Mouse (Mus musculus): ENCODE measurements around the gene Gm5039.
"Not testable (repeated sequence)": the region's sequence is repeated elsewhere in the genome, so short reads cannot be mapped to it uniquely, and the experiment has no call there.

Gm5039 gene

GRCm38 (mm10) chr12:88323926-88324325 lies at the start of gene Gm5039:
Gm5039 (minus strand) TSS chr12:88324026.
- DNase-seq = not testable (repeated sequence)

DNA sequence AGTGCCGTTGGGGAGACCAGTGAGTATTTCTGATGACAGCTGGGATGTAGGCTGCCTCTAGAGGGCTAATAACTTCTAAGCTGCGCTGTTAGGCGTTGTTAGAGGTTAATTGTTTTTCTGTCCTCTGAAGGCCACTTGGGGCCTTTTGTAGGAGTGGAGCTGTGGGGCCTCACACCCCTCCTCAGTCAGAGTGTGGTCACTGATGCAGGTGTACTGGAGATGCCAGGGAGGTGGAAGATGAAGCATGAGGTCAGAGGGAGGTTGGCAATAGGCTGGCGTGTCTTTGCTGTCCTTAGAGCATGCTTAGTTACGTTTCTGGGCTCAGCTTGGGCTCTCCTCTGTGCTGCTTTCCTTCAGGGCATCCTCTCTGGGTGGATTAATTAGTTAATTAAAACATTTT lies 48.2 kb upstream of the Gm5039 start:
- DNase-seq = no peak

- DNase-seq = not testable (repeated sequence)
Measured at GRCm38 (mm10) chr12:88370321-88370720, 46.5 kb upstream of the Gm5039 start.

- DNase-seq = not testable (repeated sequence)
Measured at GRCm38 (mm10) chr12:88369690-88370089, 45.9 kb upstream of the Gm5039 start.

- DNase-seq = no peak
Measured at GRCm38 (mm10) chr12:88368618-88369017, 44.8 kb upstream of the Gm5039 start.

DNA sequence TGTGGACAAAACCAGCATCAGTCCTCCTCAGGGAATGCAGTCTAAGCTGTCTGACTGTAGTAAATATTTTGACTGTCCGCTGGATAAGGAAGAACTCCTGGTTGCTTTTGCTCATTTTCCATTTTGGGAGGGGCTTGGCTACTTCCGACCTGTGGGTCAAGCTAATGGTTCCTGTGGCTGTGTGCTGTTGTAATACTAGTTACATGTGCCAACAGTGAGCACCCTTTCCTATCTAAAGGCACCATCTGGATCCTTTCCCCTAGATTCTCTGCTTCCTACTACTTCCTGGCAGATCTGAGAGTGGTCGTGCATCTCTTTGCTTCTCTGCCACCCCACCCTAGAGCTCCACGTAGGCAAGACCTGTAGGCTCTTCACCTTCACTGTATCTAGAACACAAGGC lies 43.8 kb upstream of the Gm5039 start:
- no peak for DNase-seq

DNA sequence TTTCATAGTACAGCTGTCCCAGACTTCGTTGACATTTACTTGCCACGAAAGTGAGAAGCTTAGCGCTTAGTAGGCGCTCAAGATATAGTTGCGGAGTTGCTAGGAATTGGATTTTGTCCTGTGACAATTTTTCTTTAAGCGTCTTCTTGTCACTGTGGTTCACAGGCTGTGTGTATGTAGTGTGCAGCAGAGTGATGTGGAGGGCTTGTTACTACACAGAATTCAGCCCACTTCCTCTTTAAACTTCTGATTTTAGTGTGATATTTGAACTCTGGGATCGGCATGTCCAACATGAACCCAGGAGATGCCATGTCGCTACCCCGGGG lies 37.3 kb upstream of the Gm5039 start:
- DNase-seq = no peak

DNA sequence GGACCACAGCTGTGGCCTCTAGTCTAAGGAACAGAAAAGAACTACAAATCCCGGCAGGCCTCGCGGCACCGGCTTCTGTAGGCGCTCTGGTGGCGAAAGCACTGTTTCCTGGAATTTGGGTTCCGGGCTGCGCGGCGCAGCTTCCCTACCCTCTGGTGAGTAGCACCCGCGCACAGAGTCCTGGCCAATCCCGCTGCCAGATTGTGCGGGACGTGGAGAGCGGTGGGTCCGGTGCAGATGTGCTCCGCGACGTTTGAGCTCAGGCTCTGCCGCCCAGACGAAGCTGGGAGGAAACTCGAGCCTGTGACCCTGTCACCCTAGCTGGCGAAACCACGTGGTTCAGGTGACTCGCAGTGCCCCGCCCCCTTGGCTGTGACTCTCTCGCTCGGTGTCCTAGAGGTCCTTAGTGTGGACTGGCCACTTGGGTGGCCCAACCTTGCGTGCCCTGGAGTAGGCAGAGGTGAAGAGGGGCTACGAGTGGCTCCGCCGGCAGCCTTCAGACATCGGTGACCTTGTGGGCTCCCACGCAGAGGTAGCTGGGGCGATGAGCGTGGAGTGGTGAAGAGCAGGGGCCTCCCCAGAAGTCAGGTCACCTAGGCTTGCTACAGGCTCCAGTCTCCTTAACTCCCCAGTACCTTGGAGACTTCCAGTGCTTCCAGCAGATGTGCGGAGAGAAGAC lies 36.8 kb upstream of the Gm5039 start, which contains the start of gene Adck1:
Gene Adck1 (plus strand): TSS at position 114 of the 679 bp plus-strand sequence.
- peak; percentile 94 to 95 for DNase-seq

DNA sequence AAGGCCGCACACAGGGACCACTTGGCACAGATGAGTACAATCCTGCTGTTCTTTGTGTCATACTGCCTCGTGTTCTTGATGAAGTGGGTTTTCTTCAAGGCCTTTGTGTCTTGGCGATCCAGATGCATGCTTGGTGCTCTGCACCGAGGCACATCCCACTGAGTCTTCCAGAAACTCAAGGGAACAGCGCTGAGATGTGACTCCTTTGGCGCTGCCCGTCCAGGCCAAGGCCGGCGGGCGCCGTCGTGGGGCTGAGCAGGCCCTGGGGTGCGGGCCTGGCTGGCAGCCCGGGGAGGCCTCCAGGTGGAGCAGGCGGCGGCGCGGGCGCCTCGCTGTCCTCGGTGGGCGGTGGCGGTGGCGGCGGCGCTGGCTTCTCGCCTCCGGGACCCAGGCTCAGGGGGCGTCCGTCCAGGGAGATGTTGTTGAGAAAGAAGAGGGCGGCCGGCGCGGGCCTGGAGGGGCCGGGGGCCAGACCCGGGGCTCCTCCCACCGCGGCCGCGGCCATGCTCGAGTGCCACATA lies 30.4 kb upstream of the Gm5039 start:
- peak; percentile 6 to 14 for DNase-seq

GRCm38 (mm10) chr12:88341286-88341685 lies 17.5 kb upstream of the Gm5039 start:
- not testable (repeated sequence) for DNase-seq

DNA sequence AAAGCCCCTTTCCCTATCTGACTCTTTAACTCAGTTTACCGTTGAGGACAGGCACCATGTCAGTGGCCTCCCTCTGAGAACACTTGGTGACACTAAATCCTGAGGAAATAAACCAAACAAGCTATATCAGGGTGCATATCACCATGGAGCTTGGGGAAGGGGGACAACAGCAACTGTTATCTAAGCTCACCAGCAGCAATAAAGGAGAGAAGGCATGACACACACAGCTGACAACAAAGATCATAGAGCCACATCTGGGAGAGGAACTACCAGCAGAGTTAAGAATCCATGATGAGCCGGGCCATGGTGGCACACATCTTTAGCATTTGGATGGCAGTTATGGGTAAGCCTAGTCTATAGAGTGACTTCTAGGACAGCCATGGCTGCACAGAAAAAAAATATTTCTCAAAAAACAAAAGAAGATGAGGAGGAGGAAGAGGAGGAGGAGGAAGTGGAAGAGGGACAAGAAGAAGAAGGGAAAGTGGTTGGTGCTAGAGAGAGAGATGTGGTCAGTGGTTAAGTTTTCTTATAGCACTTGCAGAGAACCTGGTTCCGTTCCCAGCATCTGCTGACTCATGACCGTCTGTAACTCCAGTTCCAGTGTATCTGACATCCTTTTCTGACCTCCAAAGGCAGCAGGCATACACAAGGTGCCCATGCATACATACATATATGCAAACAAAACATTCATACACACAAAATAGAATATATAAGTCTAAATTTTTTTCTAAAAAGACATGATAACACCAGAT lies 13.0 kb upstream of the Gm5039 start:
- DNase-seq = not testable (repeated sequence)

DNA sequence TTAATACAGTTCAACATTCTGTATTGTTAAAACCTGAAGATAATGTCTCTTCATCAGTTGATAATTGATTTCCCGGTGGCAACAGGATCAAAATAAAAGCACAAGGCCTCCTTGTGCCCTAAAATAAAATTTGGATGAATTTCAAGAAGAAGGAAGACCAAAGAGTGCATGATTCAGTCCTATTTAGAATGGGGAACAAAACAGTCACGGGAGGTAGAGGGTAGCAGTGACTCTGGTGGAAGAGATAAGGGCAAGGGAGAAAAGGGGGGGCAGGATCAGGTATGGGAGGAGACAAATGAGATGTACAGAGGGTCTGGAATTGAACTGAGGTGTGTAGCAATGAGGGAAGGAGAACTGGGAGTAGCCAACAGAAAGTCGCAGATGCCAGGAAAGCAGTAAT lies 9.3 kb downstream of the Gm5039 start:
- DNase-seq = no peak

GRCm38 (mm10) chr12:88297171-88297570 lies 26.7 kb downstream of the Gm5039 start:
- DNase-seq = not testable (repeated sequence)

DNA sequence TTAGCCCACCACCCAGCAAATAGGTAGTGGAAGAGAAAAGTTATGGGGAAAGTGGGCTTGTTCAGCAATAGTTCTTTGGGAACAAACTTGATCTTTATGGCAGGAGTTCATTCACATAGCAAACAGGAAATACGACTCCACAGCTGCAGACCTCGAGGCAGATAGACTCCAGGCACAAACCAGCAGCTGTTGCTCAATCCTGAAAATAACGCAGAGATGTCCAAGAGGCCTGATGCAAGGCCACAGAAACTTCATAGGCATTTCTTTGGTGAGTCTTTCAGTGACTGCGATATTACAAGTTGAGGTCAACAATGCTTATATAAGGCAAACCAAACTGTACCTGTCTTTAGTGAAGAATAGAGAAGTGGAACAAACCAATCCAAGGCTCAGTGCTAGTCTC lies 30.7 kb downstream of the Gm5039 start:
- DNase-seq = not testable (repeated sequence)

GRCm38 (mm10) chr12:88285224-88285623 lies 38.6 kb downstream of the Gm5039 start:
- not testable (repeated sequence) for DNase-seq

DNA sequence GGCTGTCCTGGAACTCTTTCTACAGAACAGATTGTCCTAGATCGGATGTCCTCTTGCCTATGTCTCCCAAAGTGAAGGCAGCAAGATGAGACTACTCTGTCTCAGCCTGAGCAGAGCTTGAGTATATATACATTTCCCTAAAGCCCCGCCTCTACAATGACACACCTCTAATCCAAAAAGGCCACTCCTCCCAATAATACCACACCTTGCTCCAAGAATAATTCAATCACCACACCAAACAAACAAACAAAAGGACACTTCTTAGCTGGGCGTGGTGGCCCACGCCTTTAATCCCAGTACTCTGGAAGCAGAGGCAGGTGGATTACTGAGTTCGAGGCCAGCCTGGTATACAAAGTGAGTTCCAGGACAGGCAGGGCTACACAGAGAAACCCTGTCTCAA lies 49.4 kb downstream of the Gm5039 start, which contains the start of gene Gm5662:
Gene Gm5662 (minus strand): TSS at position 101 of the 400 bp plus-strand sequence.
- not testable (repeated sequence) for DNase-seq

Measured in cerebellum, postnatal 10 days (tissue).